Mouse (Mus musculus): ENCODE measurements at regions not wholly inside any gene's neighbourhood (a gene's known extent, or its start where the extent isn't known, plus 50 kb on each side); places are given as distances from the start of the nearest gene placed in this dataset.

GRCm38 (mm10) chr11:114542167-114542566 is 126.2 kb upstream of the Rpl38 start:
- TF ChIP-seq POLR2A (IDR thresholded peaks at IDR 0.05; ENCODE audit: insufficient read depth, low read depth, low read length) = no peak
- no peak for TF ChIP-seq CTCF (IDR thresholded peaks at IDR 0.05)
- no peak for TF ChIP-seq EP300 (IDR thresholded peaks at IDR 0.05; ENCODE audit: insufficient read depth, low read depth, low read length)

All from heart, adult 2 months (tissue).